Mouse (Mus musculus): ENCODE results near the gene Cdc42. TPM values are rescaled to one million over a fixed set of nuclear protein-coding genes. Genes with fewer than 3 reads are reported as not detected.

Cdc42 gene
- polyA plus RNA-seq, 1 experiment from 2014 or later: 841 TPM

DNA sequence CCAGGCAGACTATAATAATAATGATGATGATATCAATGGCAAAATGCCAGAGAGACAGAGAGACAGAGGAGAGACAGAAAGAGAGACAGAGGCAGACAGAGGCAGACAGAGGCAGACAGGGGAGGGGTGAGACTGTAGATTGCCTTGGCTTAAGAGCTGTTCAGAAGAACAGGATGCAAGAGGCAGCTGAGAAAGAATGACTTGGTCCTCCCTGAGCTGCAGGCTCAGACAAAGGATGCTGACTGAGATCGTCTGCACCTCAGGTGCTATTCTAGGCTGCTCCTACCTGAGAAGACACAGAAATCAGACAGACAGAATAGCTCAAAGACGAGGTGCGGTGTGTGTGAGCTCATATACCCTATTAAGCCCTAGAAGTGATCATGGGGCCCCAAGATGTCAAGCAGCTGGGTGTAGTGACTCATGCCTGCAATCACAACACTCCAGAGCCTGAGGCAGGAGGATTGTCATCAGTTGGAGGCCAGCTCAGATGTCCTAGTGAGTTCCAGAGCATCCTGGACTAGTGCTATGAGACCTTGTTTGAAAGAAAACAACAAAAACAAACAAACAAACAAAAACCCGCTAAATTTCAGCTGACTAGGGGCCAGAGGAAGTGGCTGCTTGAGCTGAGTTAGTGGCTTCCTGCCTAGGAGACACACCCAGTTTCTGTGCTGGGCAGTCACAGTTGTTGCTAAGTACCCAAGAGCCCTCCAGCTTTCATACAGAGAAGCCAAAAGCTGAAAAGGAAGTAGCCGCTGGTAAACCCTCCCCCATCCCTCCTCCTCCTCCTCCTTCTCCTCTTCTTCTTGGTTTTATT, 10.0 kb upstream of the Cdc42 start:
- ATAC-seq (ENCODE audit: low FRiP score): no peak
- H3K27me3 ChIP-seq: no peaks in the 10 kb centered on the region
- no peak overlapping the region for H3K27ac ChIP-seq
- H3K4me1 ChIP-seq (replicated peaks): peaks cover 11% of the 10 kb centered on the region
- H3K4me2 ChIP-seq: no peak overlapping the region
- H3K9ac ChIP-seq: no peak overlapping the region
- no peaks in the 10 kb centered on the region for H3K36me3 ChIP-seq
- WGBS: 56% methylated on average over 5 of the region's 5 CpGs
- H3K4me3 ChIP-seq: no peak overlapping the region
- H3K9me3 ChIP-seq: no peaks in the 10 kb centered on the region

DNA sequence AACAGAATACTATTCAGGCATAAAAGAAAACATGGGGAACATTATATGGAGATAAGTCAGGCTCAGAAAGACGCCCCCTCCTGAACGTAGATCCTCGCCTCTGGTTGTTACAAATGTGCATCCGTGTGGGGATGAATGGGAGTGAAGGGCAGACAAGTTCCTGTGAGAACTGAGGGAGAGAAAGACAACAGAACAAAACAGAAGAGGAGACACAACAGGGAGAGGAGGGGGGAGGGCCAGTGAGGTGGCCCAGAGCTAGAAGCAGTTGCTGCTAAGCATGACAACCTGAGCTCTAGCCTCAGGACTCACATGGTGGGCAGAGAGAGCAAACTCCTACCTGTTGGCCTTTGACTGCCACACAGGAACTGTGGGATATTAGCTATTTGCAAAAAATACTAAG, 8.6 kb upstream of the Cdc42 start:
- 84% methylated on average over 4 of the region's 4 CpGs for WGBS
- no peak overlapping the region for H3K4me3 ChIP-seq

DNA sequence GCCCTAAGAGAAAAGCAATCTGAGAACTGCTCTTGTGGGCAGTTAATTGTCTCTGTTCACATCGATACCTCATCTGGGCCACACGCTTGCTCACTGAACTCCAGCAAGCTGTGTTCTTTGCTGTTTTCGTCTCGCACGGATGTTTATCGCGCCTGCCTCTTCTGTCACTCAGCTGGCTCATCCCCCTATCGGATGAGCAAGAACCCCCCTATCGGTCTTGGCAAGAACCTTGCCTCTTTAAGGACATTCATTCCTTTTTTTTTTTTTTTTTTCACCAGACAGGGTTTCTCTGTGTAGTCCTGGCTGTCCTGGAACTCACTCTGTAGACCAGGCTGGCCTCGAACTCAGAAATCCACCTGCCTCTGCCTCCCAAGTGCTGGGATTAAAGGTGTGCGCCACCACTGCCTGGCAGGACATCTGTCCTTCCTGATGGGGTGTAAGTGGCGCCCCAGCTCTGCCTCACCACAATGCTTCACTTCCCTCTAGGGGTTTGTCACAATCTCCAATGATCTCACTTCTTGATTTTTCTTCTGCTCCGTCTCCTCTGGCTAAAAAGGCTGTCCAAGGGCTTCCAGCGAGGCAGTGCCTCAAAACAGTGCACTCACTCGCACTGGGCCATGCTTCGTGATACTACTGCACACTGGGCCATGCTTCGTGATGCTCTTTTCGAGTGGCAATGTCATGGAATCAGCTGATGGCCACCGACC, 8.0 kb upstream of the Cdc42 start:
- H3K36me3 ChIP-seq: no peaks in the 10 kb centered on the region
- WGBS: 87% methylated on average over 19 of the region's 19 CpGs
- H3K4me3 ChIP-seq: no peak overlapping the region
- no peak overlapping the region for H3K4me2 ChIP-seq
- no peaks in the 10 kb centered on the region for H3K27me3 ChIP-seq
- no peak overlapping the region for H3K9ac ChIP-seq
- H3K9me3 ChIP-seq: no peaks in the 10 kb centered on the region
- H3K4me1 ChIP-seq (replicated peaks): peaks cover 8% of the 10 kb centered on the region
- ATAC-seq (ENCODE audit: low FRiP score): no peak
- H3K27ac ChIP-seq: no peak overlapping the region

More for the DNA sequence above, 8.6 kb upstream of the Cdc42 start:
- ATAC-seq (ENCODE audit: low FRiP score): no peak
- Histone ChIP-seq H3K4me2 (no peak overlapping the region), H3K27ac (no peak overlapping the region), H3K4me1 (replicated peaks) (peaks cover 11% of the 10 kb centered on the region), H3K27me3 (no peaks in the 10 kb centered on the region), H3K36me3 (no peaks in the 10 kb centered on the region), H3K9me3 (no peaks in the 10 kb centered on the region), H3K9ac (no peak overlapping the region)

DNA sequence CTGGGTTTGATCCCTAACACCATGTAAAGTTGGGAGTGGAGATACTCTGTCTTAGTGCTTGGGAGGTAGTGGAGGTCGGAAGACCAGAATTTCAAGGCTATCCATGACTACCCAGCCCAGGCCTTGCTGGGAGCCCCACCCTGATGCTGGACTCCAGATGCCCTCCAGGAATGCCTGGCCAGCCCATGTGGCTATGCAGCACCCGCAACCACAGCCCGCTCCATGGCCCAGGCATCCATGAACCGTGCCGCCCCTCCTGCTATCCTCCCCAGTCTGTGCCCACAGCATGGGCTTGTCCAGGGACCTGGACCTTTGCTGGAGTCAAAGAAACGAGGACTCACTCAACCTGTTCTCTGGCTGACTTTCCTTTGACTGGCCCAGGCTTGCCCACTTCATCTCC, 7.3 kb upstream of the Cdc42 start:
- H3K27me3 ChIP-seq: 0 out of 2 replicates have a peak, but pooled peaks cover 3% of the 10 kb centered on the region
- H3K27ac ChIP-seq: no peak overlapping the region
- no peak overlapping the region for H3K4me2 ChIP-seq
- WGBS: 88% methylated on average over 6 of the region's 6 CpGs
- H3K36me3 ChIP-seq: no peaks in the 10 kb centered on the region
- no peak overlapping the region for H3K9ac ChIP-seq
- H3K4me3 ChIP-seq: no peak overlapping the region
- peaks cover 2% of the 10 kb centered on the region for H3K4me1 ChIP-seq (replicated peaks)
- no peaks in the 10 kb centered on the region for H3K9me3 ChIP-seq
- ATAC-seq (ENCODE audit: low FRiP score): no peak

DNA sequence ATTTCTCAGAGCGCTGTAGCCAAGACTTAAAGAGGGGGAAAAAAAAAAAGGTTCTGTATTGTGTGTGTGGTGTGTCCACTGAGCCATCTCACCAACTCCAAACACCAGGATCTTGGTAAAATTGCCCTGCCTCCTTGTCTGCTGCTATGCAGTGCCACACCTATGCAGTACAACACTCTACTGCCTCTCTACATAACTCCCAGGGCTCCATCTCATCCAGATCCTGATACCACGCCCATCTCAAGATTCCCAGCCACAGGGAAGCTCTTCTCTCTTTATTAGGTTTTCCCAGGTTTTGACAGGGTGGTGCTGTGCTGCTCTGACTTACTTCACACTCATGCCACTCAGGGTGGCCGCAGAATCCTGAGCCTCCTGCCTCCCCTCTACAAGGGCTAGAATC, 3.5 kb upstream of the Cdc42 start:
- H3K36me3 ChIP-seq: no peaks in the 10 kb centered on the region
- ATAC-seq (ENCODE audit: low FRiP score): no peak
- H3K4me2 ChIP-seq: no peak overlapping the region
- H3K27ac ChIP-seq: no peak overlapping the region
- H3K4me3 ChIP-seq: no peak overlapping the region
- H3K4me1 ChIP-seq (replicated peaks): peaks cover 4% of the 10 kb centered on the region
- WGBS: 77% methylated on average over 3 of the region's 3 CpGs
- no peak overlapping the region for H3K9ac ChIP-seq
- no peaks in the 10 kb centered on the region for H3K9me3 ChIP-seq
- 0 out of 2 replicates have a peak, but pooled peaks cover 4% of the 10 kb centered on the region for H3K27me3 ChIP-seq

DNA sequence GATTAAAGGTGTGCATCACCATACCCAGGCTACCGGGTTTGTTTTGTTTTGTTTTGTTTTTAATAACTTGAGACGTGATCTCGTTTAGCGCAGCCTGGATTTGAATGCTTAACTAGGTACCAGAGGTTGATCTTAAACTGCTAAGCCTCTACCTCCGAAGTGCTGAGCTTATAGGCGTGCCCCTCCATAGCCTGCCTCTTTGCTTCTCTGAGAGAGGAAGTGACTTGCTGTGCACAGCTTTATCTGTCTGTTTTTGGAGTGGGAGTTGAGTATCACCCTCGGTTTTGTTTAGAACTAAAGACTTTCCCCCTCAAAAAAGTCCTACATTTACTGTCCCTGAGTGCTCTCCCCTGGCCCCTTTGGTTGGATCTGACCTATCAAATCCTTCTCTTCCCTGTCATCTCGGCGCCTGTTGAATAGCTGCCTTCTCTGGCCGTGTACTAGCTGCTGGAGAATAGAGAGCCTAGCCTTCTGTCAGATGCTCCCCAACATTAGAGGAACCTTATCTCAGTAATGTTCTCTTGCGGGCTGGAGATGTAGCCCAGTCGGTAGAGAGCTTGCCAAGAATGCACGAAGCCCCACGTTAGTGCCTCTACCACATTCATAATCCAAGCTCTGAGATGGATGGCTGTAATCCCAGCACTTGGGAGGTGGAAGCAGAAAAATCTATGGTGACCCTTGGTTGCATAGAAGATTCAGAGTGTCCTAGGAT, 927 bp upstream of the Cdc42 start:
- H3K9ac ChIP-seq: 0 out of 2 replicates have a peak overlapping the region, but pooled peaks have one; percentile 1
- WGBS: 59% methylated on average over 14 of the region's 14 CpGs
- no peak overlapping the region for H3K4me2 ChIP-seq

DNA sequence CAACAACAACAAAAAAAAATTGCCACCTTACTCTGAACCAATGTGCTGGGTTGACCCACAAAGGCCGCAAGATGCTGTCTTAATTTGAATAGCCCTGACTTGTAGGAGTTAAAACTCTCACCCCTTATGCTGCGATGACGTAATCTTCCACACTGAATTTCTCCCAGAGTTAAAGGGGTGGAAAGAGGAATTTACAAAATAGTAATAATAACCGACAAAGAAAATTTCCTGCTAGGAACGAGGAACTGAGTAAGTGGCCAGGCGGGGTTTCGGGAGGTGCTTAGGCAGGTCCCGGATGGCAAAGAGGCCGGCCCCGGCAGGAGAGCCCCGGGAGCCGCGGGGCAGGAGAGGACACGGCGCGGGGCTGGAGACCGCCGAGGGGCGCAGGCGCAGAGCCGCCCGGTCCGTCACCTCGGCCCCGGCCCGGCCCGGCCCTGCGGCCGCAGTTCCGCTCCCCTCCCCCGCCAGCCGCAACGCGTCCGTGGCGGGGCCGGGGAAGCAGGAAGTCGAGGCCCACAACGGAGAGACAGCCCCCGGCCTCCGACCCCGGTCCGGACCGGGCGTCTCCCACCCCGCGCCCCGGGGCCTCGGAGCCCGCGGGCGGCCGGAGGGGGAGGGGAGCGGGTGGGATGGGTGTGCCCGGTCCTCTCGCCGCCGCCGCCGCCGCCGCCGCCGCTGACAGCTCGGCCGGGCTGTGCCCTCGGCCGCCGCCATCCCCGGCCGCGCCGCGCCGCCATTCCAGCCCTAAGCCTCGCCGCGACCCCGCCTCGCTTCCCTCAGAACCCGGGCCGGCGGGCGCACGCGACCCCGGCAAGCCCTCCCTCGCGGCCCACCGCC, 628 bp downstream of the Cdc42 start:
- Histone ChIP-seq H3K9ac (peak overlapping the region; percentile 100), H3K27me3 (0 out of 2 replicates have a peak, but pooled peaks cover 4% of the 10 kb centered on the region), H3K9me3 (no peaks in the 10 kb centered on the region), H3K4me2 (peak overlapping the region; percentile 80), H3K36me3 (no peaks in the 10 kb centered on the region), H3K4me1 (replicated peaks) (peaks cover 36% of the 10 kb centered on the region), H3K4me3 (peak overlapping the region; percentile 98), H3K27ac (peak overlapping the region; percentile 99)
- WGBS: 0% methylated on average over 54 of the region's 90 CpGs
- peak; percentile 77 for ATAC-seq (ENCODE audit: low FRiP score)

More for the DNA sequence above, 927 bp upstream of the Cdc42 start:
- ATAC-seq (ENCODE audit: low FRiP score): no peak
- peaks cover 25% of the 10 kb centered on the region for H3K4me1 ChIP-seq (replicated peaks)
- peak overlapping the region; percentile 98; the same call in 1 of the 2 replicates for H3K4me3 ChIP-seq
- no peaks in the 10 kb centered on the region for H3K36me3 ChIP-seq
- H3K9me3 ChIP-seq: no peaks in the 10 kb centered on the region
- H3K27me3 ChIP-seq: 0 out of 2 replicates have a peak, but pooled peaks cover 4% of the 10 kb centered on the region
- no peak overlapping the region for H3K27ac ChIP-seq

DNA sequence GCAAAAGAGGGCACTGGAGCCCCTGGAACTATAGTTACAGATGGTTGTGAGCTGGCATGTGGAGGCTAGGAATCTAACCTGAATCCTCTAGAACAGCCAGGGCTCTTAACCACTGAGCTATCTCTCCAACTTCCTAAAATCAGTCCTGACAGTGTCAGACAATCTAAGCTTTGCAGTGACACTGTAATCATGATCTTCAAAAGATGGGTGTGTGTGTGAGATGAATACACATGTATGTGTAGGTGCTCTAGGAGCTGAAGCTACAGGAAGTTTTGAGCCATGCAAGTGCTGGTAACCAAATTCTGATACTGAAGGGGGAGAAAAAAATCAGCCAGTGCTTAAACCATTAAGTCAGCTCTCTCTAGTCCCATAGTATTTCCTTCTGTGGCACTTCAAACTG, 6.9 kb downstream of the Cdc42 start:
- no peak overlapping the region for H3K9ac ChIP-seq
- H3K27ac ChIP-seq: no peak overlapping the region
- no peak overlapping the region for H3K4me3 ChIP-seq
- no peaks in the 10 kb centered on the region for H3K9me3 ChIP-seq
- peaks cover 38% of the 10 kb centered on the region for H3K4me1 ChIP-seq (replicated peaks)
- H3K27me3 ChIP-seq: no peaks in the 10 kb centered on the region
- H3K4me2 ChIP-seq: no peak overlapping the region
- no peaks in the 10 kb centered on the region for H3K36me3 ChIP-seq
- ATAC-seq (ENCODE audit: low FRiP score): no peak

DNA sequence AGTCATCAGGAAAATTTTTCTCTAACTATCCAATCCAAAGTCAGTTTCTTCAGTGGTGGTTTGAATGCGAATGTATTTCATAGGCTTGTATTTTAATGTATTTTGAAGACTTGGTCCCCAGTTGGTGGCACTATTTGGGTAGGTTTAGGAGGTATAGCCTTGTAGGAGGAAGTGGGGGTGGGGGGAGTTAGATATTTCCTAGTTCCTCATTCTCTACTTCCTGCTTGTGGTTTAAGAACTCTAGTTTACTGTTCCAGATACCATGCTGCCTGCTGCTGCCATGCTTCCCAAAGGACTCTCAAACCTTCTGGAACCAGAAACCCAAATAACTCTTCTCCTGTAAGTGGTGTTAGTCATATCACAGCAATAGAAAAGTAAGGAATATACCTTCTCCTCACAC, 11.7 kb downstream of the Cdc42 start:
- no peaks in the 10 kb centered on the region for H3K36me3 ChIP-seq

DNA sequence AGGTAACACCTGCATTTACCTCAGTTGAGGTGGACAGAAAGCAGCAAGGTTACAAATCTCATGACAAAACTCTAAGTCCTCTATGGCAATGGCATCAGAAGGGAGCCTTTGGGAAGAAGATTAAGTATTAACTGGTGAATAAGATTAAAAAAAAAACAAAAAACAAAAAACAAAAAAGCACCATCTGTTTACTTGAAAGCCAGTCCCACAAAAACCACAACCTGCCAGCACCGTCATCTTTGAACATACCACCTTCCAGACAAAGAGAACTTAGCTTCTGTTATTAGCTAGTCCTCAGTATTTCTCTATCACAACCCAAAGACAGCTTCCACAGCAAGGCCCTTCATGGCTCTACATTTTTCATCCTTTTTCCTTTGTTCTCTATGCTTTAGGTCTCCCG, 12.4 kb downstream of the Cdc42 start:
- H3K36me3 ChIP-seq: no peaks in the 10 kb centered on the region
- H3K4me3 ChIP-seq: no peak overlapping the region
- H3K9ac ChIP-seq: no peak overlapping the region
- WGBS: 81% methylated on average over 2 of the region's 2 CpGs
- H3K4me2 ChIP-seq: no peak overlapping the region
- H3K4me1 ChIP-seq (replicated peaks): peaks cover 10% of the 10 kb centered on the region; the same call in 1 of the 2 replicates
- no peaks in the 10 kb centered on the region for H3K27me3 ChIP-seq
- no peaks in the 10 kb centered on the region for H3K9me3 ChIP-seq
- H3K27ac ChIP-seq: no peak overlapping the region
- ATAC-seq (ENCODE audit: low FRiP score): no peak

More for the DNA sequence above, 11.7 kb downstream of the Cdc42 start:
- Histone ChIP-seq H3K27ac (no peak overlapping the region), H3K4me1 (replicated peaks) (peaks cover 10% of the 10 kb centered on the region; the same call in 1 of the 2 replicates), H3K4me2 (no peak overlapping the region), H3K9ac (no peak overlapping the region), H3K27me3 (no peaks in the 10 kb centered on the region), H3K4me3 (no peak overlapping the region), H3K9me3 (no peaks in the 10 kb centered on the region)
- 100% methylated on average over 1 of the region's 1 CpGs for WGBS
- ATAC-seq (ENCODE audit: low FRiP score): no peak

DNA sequence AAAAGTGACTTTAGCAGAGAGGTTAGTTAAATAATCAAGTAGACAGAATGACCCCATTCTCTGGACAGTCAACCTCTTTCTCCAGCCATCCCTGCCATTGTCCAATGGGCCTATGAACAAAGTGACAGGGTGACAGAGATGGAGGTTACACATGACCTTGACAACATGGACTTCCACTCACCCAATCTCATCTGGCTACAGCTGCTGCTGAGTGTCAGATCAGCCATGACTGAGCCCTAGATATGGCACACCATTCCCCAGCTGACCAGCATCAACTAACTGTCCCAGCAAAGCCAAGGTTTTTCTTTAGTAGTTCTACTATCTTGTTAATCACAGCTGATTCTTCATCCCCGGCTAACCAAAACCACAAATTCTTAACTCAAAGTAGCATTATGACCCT, 14.7 kb downstream of the Cdc42 start:
- Histone ChIP-seq H3K9me3 (no peaks in the 10 kb centered on the region), H3K4me1 (replicated peaks) (peaks cover 11% of the 10 kb centered on the region), H3K36me3 (no peaks in the 10 kb centered on the region), H3K4me3 (no peak overlapping the region), H3K4me2 (no peak overlapping the region), H3K9ac (no peak overlapping the region), H3K27ac (no peak overlapping the region), H3K27me3 (no peaks in the 10 kb centered on the region)
- WGBS: 93% methylated on average over 1 of the region's 1 CpGs
- no peak for ATAC-seq (ENCODE audit: low FRiP score)
